Mouse (Mus musculus): ENCODE measurements around the gene 1700057G04Rik. TPM values are rescaled to one million over a fixed set of nuclear protein-coding genes. Genes with fewer than 3 reads are reported as not detected.

The 1700057G04Rik gene
- not detected in 2 replicates for polyA plus RNA-seq (2015; fragmentation: Nextera tagmentation; extraction: Ambion mirVana)

DNA sequence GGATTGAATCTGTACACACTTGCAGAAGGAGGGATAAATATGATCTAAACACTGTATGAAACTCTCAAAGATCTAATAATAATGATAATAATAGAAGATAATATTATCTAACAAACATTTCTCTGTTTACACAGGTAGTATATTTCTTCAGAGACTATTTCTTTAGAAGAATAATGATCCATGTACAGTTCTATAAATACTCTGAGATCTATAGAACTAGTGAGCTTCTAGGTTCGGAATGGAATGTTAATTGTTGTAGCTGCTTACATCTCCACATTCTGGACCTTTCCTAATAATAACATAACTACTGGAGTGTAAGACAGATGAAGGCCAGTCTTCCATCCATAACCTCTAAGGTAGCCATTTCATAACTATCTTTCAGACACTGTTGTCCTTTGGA lies at the start of gene 1700057G04Rik:
Gene 1700057G04Rik, plus strand, starts transcription at position 301 of the 400 bp plus-strand sequence.
- no peak within 1 kb of the TSS for H3K27ac ChIP-seq (replicated peaks)
- no peak within 1 kb of the TSS for H3K4me3 ChIP-seq (ENCODE audit: low read depth, low read length)
- no peak for TF ChIP-seq CTCF (IDR thresholded peaks at IDR 0.05; ENCODE audit: low read depth)
- no peak for TF ChIP-seq EP300 (optimal IDR thresholded peaks at IDR 0.05)
- no peaks in the 10 kb centered on the region for H3K9me3 ChIP-seq (ENCODE audit: control insufficient read depth, low read length)
- WGBS: 55% methylated on average over 1 of the region's 1 CpGs
- ATAC-seq (ENCODE audit: low FRiP score, low TSS enrichment) (no peak), DNase-seq (ENCODE audit: low spot score) (no peak)
- H3K4me1 ChIP-seq (replicated peaks; ENCODE audit: control insufficient read depth, insufficient read depth): no peaks in the 10 kb centered on the region
- H3K9ac ChIP-seq (ENCODE audit: low read length): no peak within 1 kb of the TSS
- no peak within 1 kb of the TSS for H3K4me2 ChIP-seq (replicated peaks; ENCODE audit: low read depth)
- no peaks in the 10 kb centered on the region for H3K27me3 ChIP-seq (ENCODE audit: control insufficient read depth, insufficient read depth, low read length)
- H3K36me3 ChIP-seq (ENCODE audit: control insufficient read depth, insufficient read depth, low read length): no peaks in the 10 kb centered on the region

DNA sequence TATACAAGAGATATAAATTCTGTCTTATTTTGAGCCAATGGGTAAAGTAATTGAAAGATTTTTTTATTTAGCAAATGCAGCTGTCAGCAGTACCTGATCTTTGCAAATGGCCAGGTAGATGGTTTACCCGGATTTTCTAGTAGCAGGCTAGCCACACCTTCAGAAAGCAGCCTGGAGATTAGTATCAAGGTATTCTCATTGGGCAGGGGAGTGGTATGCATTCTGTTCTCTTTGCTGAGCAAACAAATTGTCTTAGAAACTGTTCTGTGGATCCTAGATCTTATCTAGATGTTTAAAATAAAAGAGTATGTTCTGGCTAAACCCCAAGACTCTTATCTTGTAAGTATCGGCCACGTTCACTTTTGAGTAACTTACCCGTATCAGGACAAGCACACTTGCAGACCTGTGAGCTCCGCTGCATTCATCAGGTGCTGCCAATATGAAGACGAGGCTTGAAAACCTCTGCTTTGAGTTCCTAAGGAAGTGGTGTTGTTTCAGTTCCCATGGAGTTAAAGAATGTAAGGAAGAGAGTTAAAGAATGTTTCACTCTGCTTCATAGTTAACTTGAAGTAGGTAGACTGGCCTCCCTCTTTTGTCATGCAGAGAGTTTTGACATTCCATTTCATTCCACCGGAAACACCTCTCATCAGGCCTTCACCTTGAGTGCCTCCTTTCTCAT lies 48.6 kb upstream of the 1700057G04Rik start:
- H3K4me1 ChIP-seq (replicated peaks; ENCODE audit: control insufficient read depth, insufficient read depth): no peaks in the 10 kb centered on the region
- no peaks in the 10 kb centered on the region for H3K36me3 ChIP-seq (ENCODE audit: control insufficient read depth, insufficient read depth, low read length)
- no peak overlapping the region for H3K4me2 ChIP-seq (replicated peaks; ENCODE audit: low read depth)
- H3K9me3 ChIP-seq (ENCODE audit: control insufficient read depth, low read length): no peaks in the 10 kb centered on the region
- no peak for ATAC-seq (ENCODE audit: low FRiP score, low TSS enrichment)
- DNase-seq (ENCODE audit: low spot score): no peak
- no peak for TF ChIP-seq CTCF (IDR thresholded peaks at IDR 0.05; ENCODE audit: low read depth)
- no peak for TF ChIP-seq EP300 (optimal IDR thresholded peaks at IDR 0.05)
- H3K9ac ChIP-seq (ENCODE audit: low read length): no peak overlapping the region
- H3K27ac ChIP-seq (replicated peaks): no peak overlapping the region
- no peaks in the 10 kb centered on the region for H3K27me3 ChIP-seq (ENCODE audit: control insufficient read depth, insufficient read depth, low read length)
- 47% methylated on average over 7 of the region's 7 CpGs for WGBS
- H3K4me3 ChIP-seq (ENCODE audit: low read depth, low read length): no peak overlapping the region

DNA sequence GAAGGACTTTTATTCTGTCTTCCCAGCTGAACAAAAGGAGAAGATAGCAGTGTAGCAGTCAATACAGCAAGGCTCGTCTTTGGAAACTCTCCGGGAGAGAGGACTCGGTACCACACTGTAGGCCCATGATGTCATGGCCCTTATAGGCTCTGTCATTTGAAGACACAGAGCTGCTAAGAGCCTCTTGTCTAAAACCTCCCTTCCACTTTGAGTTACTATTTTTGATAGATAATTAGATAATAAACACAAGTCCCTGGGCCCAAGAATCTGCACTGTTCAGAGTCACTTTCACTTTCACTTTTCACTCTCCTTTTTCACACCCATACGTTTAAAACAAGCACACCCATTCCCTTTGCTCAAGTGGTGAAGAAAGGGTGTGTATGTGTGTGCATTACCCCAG lies 43.5 kb upstream of the 1700057G04Rik start:
- H3K4me1 ChIP-seq (replicated peaks; ENCODE audit: control insufficient read depth, insufficient read depth): no peaks in the 10 kb centered on the region
- ATAC-seq (ENCODE audit: low FRiP score, low TSS enrichment): 0 out of 2 replicates have a peak, but pooled peaks have one; percentile 21
- DNase-seq (ENCODE audit: low spot score): no peak
- H3K27ac ChIP-seq (replicated peaks): no peak overlapping the region
- no peaks in the 10 kb centered on the region for H3K36me3 ChIP-seq (ENCODE audit: control insufficient read depth, insufficient read depth, low read length)
- TF ChIP-seq EP300 (optimal IDR thresholded peaks at IDR 0.05): no peak
- no peaks in the 10 kb centered on the region for H3K9me3 ChIP-seq (ENCODE audit: control insufficient read depth, low read length)
- H3K9ac ChIP-seq (ENCODE audit: low read length): no peak overlapping the region
- H3K4me3 ChIP-seq (ENCODE audit: low read depth, low read length): no peak overlapping the region
- peak overlapping the region; percentile 31; the same call in 1 of the 2 replicates for H3K4me2 ChIP-seq (replicated peaks; ENCODE audit: low read depth)
- WGBS: 65% methylated on average over 4 of the region's 4 CpGs
- H3K27me3 ChIP-seq (ENCODE audit: control insufficient read depth, insufficient read depth, low read length): no peaks in the 10 kb centered on the region

DNA sequence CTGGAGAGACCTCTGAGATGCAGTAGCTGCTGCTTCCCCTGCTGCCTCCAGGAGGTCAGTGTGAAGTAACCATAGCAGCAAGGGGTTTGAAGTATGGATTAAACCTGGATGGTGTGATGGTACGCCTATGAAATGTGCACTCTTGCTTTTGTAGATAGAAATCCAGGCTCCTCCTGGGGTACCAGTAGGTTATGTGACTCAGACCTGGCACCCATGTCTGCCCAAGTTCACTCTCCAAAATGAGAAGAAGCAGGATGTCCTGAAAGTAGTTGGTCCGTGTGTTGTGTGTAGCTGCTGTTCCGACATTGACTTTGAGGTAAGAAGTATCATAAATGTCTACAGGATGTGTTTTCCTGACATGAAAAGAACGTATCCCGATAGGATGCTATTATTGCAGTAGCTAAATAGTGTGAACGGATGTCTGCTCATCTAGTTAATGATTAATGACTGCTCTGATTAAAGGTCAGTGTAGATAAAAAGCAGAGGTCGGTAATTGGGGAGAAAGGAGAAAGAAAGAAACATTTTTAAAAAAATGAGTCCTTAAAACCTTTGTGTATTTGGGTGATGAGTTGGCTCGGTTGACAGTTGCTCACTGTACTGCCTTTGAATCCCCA lies 42.5 kb upstream of the 1700057G04Rik start:
- Histone ChIP-seq H3K9me3 (ENCODE audit: control insufficient read depth, low read length) (no peaks in the 10 kb centered on the region), H3K4me2 (replicated peaks; ENCODE audit: low read depth) (no peak overlapping the region), H3K27ac (replicated peaks) (no peak overlapping the region), H3K9ac (ENCODE audit: low read length) (no peak overlapping the region), H3K36me3 (ENCODE audit: control insufficient read depth, insufficient read depth, low read length) (no peaks in the 10 kb centered on the region), H3K4me1 (replicated peaks; ENCODE audit: control insufficient read depth, insufficient read depth) (no peaks in the 10 kb centered on the region), H3K4me3 (ENCODE audit: low read depth, low read length) (no peak overlapping the region), H3K27me3 (ENCODE audit: control insufficient read depth, insufficient read depth, low read length) (no peaks in the 10 kb centered on the region)
- TF ChIP-seq EP300 (optimal IDR thresholded peaks at IDR 0.05): no peak
- TF ChIP-seq CTCF (IDR thresholded peaks at IDR 0.05; ENCODE audit: low read depth): no peak
- DNase-seq (ENCODE audit: low spot score): no peak
- no peak for ATAC-seq (ENCODE audit: low FRiP score, low TSS enrichment)
- WGBS: 54% methylated on average over 8 of the region's 8 CpGs

DNA sequence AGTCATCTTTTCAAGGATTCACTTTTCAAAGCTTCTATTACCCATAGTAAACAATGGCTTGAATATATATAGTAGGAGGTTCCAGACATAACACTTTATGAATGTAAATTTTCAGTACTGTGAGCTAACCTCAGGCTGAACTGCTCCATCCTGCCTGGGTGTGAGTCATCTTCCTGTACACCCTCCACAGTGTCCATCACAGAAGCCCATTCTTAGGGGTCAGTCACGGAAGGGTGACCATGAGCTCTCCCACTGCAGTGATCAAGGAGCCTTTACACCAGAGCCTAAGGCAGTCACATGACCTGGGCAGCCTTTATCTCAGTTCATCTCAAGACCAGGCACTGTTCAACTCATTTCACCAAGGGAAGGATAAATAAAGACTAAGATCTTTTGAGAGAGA lies 41.4 kb upstream of the 1700057G04Rik start:
- Histone ChIP-seq H3K9me3 (ENCODE audit: control insufficient read depth, low read length) (no peaks in the 10 kb centered on the region), H3K4me2 (replicated peaks; ENCODE audit: low read depth) (no peak overlapping the region), H3K27ac (replicated peaks) (no peak overlapping the region), H3K36me3 (ENCODE audit: control insufficient read depth, insufficient read depth, low read length) (no peaks in the 10 kb centered on the region), H3K4me1 (replicated peaks; ENCODE audit: control insufficient read depth, insufficient read depth) (no peaks in the 10 kb centered on the region), H3K27me3 (ENCODE audit: control insufficient read depth, insufficient read depth, low read length) (no peaks in the 10 kb centered on the region), H3K9ac (ENCODE audit: low read length) (no peak overlapping the region), H3K4me3 (ENCODE audit: low read depth, low read length) (no peak overlapping the region)
- WGBS: 79% methylated on average over 1 of the region's 1 CpGs
- TF ChIP-seq CTCF (IDR thresholded peaks at IDR 0.05; ENCODE audit: low read depth) (no peak), EP300 (optimal IDR thresholded peaks at IDR 0.05) (no peak)
- ATAC-seq (ENCODE audit: low FRiP score, low TSS enrichment): no peak
- no peak for DNase-seq (ENCODE audit: low spot score)

DNA sequence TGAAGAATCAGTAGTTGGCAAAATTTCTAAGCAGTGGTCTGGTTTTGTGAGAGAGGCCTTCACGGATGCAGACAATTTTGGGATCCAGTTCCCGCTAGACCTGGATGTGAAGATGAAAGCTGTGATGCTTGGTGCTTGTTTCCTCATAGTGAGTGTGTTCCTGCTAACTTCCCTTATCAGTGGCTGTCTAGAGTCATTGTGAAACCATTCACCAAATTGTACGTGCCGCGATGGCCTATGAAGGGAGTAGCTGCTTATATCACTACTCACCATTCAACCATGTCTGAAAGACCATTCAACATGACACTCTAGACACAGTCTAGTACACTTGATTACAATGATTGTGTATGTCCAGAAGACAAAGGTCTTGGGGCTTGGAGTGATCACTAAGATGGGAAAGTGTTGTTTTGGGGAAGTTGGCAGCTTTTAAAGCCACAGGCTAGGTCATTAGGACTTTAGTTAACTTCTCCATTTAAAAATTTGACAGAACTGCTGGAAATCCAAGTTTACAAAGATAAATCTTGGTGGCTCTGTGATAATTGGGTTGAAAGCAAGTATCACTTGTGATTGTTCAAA lies 39.3 kb upstream of the 1700057G04Rik start:
- 90% methylated on average over 5 of the region's 5 CpGs for WGBS
- ATAC-seq (ENCODE audit: low FRiP score, low TSS enrichment): no peak

More for the DNA sequence above, 39.3 kb upstream of the 1700057G04Rik start:
- H3K36me3 ChIP-seq (ENCODE audit: control insufficient read depth, insufficient read depth, low read length): no peaks in the 10 kb centered on the region
- no peak overlapping the region for H3K9ac ChIP-seq (ENCODE audit: low read length)
- no peak overlapping the region for H3K4me2 ChIP-seq (replicated peaks; ENCODE audit: low read depth)
- no peak overlapping the region for H3K27ac ChIP-seq (replicated peaks)
- DNase-seq (ENCODE audit: low spot score): no peak
- no peaks in the 10 kb centered on the region for H3K4me1 ChIP-seq (replicated peaks; ENCODE audit: control insufficient read depth, insufficient read depth)
- no peaks in the 10 kb centered on the region for H3K27me3 ChIP-seq (ENCODE audit: control insufficient read depth, insufficient read depth, low read length)
- TF ChIP-seq CTCF (IDR thresholded peaks at IDR 0.05; ENCODE audit: low read depth): no peak
- no peak for TF ChIP-seq EP300 (optimal IDR thresholded peaks at IDR 0.05)
- no peak overlapping the region for H3K4me3 ChIP-seq (ENCODE audit: low read depth, low read length)
- no peaks in the 10 kb centered on the region for H3K9me3 ChIP-seq (ENCODE audit: control insufficient read depth, low read length)

Measured in stomach, postnatal 0 days (tissue).